Mouse (Mus musculus) bone marrow macrophage, adult 2 months (primary cell): ENCODE measurements around the gene Fgf18. TPM values are rescaled to one million over a fixed set of nuclear protein-coding genes. Genes with fewer than 3 reads are reported as not detected.

Experiments used
- H3K27ac ChIP-seq: 2 replicates; pipeline ENCODE4 v1.5.1; 2012; ENCODE audit warnings: low read depth, low read length; ENCODE audit not compliant: insufficient read depth
- H3K4me1 ChIP-seq: 2 replicates; pipeline ENCODE4 v1.6.1; 2012; ENCODE audit warnings: low read length; ENCODE audit not compliant: control insufficient read depth, insufficient read depth
- H3K4me3 ChIP-seq: 2 replicates; pipeline ENCODE4 v1.5.1; 2012; ENCODE audit warnings: mild to moderate bottlenecking, low read length, moderate library complexity; ENCODE audit not compliant: insufficient read depth
- CTCF ChIP-seq: IDR thresholded peaks from 2 replicates; pipeline ENCODE4 v1.5.1; 2012; ENCODE audit warnings: low read depth, mild to moderate bottlenecking, low read length, moderate library complexity
- POLR2A ChIP-seq: IDR thresholded peaks from 2 replicates; pipeline ENCODE4 v1.6.1; 2012; ENCODE audit warnings: mild to moderate bottlenecking, low read depth, low read length, borderline replicate concordance
- polyA plus RNA-seq: library from polyadenylated mRNA; stranded (reverse); fragments of >200 nt; gene quantifications from 2 replicates; pipeline ENCODE4 v1.2.4, GENCODE M21; 2012; ENCODE audit not compliant: missing spikeins, insufficient read depth, insufficient read length

The Fgf18 gene
- polyA plus RNA-seq, 1 experiment = not detected

GRCm38 (mm10) chr11:33078036-33078435 is 69.2 kb downstream of the Fgf18 start:
- Histone ChIP-seq H3K27ac (no peak overlapping the region), H3K4me1 (no peaks in the 10 kb centered on the region), H3K4me3 (no peak overlapping the region)
- no peak for TF ChIP-seq CTCF
- no peak for TF ChIP-seq POLR2A

GRCm38 (mm10) chr11:33075293-33075692 is 71.9 kb downstream of the Fgf18 start:
- no peak for TF ChIP-seq CTCF
- no peak for TF ChIP-seq POLR2A
- Histone ChIP-seq H3K4me1 (no peaks in the 10 kb centered on the region), H3K4me3 (no peak overlapping the region), H3K27ac (no peak overlapping the region)

DNA sequence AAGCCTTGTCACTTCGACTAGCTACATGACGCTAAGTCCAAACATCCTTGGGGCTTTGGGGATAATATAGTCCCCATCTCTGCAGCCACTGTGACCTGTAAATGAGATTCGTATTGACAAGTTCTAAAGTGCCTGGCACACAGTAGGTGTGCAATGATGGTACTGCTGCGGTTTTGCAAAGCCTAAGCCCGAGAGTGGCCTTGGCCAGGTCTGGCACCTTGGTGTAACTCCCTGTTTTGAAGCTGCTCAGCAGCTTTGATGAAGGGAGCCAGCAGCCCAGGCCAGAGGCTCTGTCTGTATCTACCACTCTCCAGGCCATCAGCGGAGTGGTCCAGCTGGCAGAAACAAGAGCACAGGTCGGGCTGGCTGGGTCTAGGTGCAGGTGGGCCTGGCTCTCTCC is 72.7 kb downstream of the Fgf18 start:
- TF ChIP-seq POLR2A (no peak), CTCF (no peak)
- H3K4me1 ChIP-seq = no peaks in the 10 kb centered on the region
- H3K4me3 ChIP-seq = no peak overlapping the region
- no peak overlapping the region for H3K27ac ChIP-seq

- H3K4me1 ChIP-seq = no peaks in the 10 kb centered on the region
- TF ChIP-seq POLR2A = no peak
- no peak for TF ChIP-seq CTCF
- H3K27ac ChIP-seq = no peak overlapping the region
- H3K4me3 ChIP-seq = no peak overlapping the region
These were observed 75.8 kb downstream of the Fgf18 start for GRCm38 (mm10) chr11:33071358-33071922.

DNA sequence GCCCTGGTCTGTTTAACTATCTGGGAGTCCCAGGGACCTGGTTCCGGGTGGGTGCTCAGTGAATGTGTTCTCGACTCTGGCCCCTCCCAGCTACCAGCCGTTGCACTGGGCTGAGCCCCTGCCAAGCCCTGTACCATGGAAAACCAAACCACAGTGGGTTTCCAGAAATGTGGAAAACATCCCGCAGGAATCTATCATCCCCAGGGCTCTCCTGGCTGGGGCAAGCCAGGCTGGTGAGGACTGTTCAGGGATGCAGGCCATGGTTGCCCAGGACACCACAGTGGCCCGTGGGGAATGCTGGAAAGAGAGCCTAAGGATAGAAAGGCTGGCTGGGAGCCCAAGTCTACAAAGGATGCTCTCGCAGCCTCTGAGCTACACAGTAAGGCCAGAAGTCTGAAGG is 76.7 kb downstream of the Fgf18 start:
- no peaks in the 10 kb centered on the region for H3K4me1 ChIP-seq
- no peak overlapping the region for H3K27ac ChIP-seq
- TF ChIP-seq POLR2A (no peak), CTCF (no peak)
- H3K4me3 ChIP-seq = no peak overlapping the region

Other genes starting within 250 kb of the Fgf18 start
- 679 and 687 TPM in 2 replicates for gene Npm1, start 15.8 kb upstream of the Fgf18 start, polyA plus RNA-seq
- not detected in 2 replicates for gene Tlx3, start 56.2 kb upstream of the Fgf18 start, polyA plus RNA-seq
- gene Gm12117, start 129.3 kb upstream of the Fgf18 start, polyA plus RNA-seq = not detected in 2 replicates